Mouse (Mus musculus) cerebellum, postnatal 36 days (tissue): Measurements from ENCODE around the gene Clrn3.

ENCODE experiments used
- DNase-seq, 2 experiments: peaks; one replicate each; pipeline ENCODE4 v3.0.0; 2021 to 2022; ENCODE audit warnings: mixed read lengths in 2 of 2

The Clrn3 gene

DNA sequence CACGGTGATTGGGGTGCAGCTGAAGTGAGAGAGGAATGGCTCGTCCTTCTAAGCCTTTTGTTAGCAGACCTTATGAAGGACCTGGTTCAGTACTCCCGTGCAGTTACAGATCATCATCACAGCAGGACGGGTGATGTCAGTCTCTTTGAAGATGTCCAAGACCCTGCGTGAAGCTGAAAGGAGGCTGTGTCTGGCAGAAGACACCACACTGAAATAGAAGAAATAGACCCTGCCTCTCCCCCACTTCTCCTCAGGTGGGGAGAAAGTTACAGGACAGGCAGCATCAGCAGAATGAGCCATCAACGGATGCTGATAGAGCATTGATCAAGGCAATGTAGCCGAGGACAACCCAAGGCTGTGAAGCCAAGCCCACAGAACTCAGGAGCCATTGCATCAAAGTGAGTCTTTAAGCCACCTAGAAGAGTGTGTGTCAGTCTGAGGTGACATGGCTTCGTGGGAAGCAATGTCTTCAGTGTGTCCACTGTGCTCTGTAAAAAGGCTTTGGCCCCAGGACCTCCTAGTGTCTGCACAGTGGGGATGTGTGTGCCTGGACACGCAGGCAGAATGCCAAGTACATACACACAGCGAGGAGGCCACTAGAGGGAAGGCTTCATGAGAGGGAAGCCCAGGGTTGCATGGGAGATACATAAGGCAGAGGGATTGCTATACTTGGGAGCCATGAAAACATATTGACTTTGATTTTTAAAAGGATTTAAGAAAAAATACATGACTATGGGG is 41.6 kb downstream of the Clrn3 start:
- DNase-seq: no peak

DNA sequence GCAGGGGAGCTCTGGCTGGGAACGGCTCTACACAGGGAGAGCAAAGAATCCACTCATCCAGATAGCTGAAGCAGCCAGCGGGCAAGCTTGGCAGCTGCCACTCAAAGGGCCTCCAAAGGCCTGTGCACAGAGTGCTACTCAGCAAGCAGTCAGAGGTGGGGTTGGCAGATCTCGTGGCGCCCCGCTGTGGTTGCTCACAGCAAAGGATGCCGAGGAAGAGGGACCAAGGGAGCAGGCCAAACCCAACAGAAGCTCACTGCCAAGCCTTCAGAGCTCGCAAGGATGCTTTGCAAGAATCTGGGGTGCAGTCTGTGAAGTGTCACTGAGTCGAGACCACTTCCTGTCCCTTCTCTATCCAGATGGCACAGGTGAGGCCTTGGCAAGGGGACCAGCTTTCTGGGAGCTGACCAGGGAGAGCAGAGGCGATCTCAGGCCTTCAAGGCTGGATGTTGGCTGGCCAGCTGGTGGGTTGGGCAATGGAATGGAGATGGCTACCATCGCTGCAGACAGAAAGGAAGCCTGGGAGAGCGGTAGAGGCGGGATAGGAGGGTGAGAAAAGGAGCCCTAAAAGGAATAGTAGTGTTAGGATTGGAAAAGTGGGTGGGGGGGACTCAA is 42.6 kb downstream of the Clrn3 start:
- DNase-seq: peak; percentile 78 to 81

DNA sequence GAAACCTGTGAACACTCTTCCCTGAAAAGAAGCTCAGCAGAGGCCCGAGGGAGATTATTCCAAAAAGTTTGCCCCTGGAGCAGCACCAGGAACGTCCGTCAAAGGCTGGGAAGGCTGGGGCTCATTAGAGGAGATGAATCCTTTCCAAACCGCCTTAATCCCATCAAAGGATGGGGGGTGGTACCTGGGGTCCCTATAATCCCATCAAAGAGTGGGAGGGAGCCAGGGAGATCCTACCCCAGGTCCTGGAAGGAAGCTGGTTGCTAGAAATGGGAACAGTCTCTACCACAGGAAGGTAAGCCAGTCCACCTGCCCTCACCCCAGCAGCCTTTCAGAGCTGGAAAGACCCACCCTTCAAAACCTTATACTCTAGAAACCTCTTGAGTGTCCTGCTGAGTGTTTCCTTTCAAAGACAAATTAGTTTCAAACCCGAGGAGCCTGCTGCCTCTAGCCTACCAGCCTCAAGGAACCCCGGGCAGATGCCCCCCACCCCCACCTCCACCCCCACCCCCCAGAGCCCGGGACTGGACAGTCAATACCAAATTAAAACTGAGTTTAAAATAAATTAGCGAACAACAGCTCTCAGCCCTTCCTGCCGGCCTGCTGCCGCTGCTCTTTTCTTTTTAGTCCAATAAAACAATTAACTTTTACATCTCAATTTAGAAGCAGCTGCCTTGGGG is 43.2 kb downstream of the Clrn3 start:
- no peak for DNase-seq

DNA sequence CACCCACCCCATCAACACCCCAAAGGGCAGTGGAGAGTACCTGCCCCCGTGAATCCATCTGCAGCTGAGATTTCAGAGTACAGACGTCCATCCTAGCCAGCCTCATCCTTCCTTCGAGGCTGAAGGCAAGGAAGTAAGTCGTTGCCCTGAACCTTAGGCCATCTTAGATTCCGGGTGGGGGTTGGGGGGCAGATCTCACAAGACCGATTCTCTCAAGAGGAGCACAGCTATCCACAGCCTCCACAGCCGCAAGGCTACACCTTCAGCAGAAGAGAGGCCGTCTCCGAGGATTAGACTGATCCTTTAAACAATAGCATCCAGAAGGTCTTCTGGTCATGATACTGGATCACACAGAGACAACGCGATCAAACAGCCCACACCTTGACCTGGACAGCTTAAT is 44.1 kb downstream of the Clrn3 start:
- no peak for DNase-seq

DNA sequence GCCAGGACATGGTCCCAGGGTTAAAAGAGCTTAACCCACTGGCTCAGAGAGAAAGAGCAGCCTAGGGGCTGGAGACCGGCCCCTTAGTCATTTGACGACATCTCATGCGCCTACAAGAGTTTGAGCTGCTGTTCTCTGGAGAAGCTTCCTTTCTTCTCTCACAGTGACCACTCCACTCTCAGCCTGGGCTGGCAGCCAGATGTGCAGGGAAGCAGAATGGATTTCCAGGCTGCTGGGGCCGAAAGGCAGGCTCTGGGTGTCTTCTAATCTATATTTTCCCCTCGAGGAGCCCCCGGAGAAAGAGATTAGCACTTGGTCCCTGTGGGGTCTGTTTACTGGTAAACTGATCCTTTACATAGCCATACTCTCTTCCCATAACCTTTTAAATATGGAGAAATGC is 44.7 kb downstream of the Clrn3 start:
- no peak for DNase-seq

DNA sequence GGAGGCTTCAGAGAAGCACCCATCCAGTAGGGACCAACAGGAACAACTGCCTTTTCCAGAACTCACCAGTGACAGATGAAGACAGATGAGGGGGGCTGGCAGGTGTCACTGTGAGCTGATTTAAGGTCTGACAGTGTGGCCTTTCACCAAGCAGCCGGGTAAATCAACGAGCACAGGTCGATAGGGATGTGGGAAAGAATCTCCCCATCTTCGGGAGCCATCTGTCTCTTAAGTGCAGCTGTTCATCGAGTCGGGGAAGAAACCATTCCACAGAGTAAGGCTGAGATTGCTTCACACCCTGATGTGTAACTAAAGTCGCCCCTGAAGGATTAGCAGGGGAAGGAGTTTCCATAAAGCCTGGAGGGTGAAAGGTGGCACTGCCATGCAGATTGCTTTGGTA is 47.3 kb downstream of the Clrn3 start:
- DNase-seq: no peak

DNA sequence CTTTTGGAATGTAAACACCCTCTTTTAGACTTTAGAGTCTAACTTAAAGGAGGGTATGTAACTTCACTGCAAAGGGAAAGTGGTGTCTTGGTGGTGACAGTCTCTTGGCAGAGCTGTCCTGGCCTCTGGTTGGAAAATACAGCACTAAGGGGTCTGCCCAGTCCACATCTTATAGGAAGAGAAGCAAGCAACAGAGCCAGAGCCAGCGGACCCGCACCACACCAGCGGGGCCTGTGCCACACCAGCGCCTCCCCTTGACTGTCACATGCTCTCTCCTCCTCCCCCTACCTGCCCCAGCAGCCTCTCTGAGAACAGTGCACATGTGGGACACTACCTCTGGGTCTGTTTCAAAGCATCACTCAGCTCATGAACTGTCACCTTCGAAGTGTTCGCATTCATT is 48.5 kb downstream of the Clrn3 start:
- DNase-seq: no peak

DNA sequence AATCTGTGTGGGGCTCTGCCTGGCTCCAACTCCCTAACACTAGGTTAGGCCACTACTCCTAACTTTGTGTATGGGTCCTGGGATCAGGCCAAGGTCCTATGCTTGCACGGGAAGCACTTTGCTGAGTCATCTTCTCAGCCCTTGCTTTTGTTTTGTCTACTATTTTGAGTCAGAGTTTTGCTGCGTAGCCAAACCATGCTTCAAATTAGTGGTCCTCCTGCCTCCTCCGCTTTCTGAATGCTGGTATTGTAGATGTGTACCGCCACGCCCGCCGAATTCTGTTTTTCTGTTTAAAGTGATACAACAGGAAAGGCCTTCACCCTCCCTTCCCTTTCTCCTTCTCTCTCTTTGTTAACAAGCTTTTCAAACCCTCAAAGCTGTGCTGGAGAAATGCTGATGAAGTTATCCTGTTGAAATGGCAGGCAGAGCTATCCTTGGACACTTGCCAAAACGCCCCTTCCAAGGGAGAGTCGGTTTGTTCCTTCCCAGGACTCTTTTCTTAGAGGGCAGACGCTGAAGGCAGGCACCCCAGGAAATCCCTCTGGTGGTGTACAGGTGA is 49.1 kb downstream of the Clrn3 start:
- no peak for DNase-seq

DNA sequence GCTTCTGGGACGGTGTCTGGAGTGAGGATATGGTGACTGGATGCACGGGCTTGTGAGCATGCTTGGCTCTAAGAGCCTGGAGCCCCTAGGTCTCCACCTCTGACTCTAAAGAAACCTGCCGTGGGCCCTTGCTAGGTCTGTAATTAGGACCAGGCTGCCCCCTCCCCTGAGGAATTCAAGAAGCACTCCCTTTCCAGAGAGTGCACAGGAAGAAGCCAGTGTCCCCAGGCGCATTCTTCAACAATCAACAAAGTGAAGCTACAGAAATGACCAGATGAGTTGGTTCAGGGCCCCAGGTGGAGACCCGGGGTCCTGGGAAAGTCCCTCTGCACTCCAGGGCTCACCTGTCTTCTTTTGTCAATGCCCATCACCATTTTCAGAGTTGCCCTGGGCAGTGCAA is 51.2 kb downstream of the Clrn3 start:
- no peak for DNase-seq

DNA sequence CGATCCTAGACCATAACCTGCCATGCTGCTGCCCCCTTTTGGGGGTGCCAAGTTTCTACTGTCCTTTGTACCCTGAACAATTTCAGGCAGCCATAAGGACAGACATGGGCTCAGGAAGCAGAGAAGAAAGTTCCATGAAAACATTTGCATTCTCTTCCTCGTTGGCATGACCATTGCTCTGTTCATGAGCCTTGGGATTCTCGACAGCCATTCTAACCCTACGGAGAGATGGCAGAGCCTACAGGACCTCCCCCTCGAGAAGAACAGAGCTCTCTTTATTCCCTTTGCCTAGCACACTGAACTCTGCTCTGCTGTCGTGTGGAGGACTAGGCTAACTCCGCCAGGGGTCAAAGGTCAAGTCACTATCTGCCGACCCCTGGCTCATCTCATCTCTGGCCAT is 52.5 kb downstream of the Clrn3 start:
- no peak for DNase-seq

DNA sequence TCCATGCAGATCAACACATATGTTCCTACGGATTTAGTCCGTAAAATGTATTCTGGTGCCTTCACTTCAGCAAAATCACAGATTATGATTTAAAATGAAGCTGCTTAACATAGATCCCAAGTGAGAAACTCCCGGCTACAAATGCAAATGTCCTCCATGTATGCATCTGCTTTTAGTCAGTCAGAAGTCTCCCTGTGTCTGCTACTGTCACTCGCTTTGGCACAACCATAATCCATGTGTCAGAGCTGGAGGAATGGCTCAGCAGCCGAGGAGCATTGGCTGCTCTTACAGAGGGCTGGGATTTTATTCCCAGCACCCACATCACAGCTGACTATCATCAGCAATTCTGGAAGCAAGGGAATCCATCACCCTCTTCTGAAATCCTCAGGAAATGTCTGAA is 58.1 kb downstream of the Clrn3 start:
- DNase-seq: no peak

DNA sequence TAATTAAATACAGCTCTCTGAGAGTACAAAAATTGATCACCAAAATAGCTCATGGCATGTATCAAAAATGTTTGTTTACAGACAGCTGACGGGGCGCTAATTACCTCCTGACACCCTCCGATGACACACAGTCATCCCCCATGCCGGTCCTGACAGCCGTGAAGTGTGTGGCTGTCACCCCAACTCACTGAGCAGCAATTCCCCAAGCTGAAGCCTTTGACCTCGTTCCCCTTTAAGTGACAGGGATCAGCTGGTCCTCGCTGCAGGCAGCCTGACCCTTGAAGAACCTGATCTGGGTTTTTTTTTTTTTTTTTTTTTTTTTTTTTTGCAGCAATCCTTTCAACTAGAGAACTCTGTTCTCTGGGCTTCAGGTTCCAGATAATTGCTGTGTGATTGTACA is 59.8 kb downstream of the Clrn3 start:
- DNase-seq: no peak

DNA sequence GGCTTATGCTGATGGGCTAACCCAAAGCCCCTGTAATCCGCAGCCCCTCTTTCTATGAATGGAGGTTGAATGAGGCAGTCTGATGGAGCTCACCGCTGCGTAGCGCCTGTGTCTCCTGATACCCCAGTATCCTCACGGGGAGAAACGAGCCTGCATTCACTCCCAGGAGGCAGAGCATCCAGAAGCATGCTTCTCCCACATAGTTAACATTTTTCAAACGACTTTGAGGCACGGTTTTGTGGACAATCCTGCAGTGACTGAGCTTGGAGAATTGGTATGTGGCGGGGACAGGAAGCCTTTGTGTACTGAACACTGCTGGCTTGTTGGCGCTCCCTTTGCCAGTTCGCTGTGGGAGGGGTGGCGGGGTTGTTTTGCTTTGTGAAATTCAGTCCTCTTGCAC is 63.2 kb downstream of the Clrn3 start:
- DNase-seq: no peak

DNA sequence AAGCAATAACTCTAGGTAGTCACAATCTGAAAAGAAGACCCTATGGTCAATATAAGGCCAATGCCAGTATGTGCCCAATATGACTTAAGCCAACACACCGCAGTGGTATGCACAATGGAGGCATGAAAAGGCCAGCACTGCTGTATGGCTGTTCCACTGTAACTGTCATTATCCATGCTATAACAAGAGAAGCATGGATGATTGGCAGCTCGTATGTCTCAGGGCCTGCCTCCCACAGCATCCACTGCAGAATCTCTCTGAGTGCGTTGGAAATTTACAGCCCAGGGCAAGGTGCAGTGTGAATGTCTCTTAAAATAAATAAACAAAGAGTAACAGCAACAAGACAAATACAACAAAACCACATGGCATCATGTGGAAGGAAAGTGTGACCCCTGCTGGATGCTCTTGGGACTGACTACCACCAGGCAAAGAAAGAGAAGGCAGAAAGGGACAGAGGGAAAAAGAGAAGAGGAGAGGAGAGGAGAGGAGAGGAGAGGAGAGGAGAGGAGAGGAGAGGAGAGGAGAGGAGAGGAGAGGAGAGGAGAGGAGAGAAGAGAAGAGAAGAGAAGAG is 63.7 kb downstream of the Clrn3 start:
- peak; percentile 47 to 57 for DNase-seq
